Mouse (Mus musculus): ENCODE results near the gene Hoxa4.

DNA sequence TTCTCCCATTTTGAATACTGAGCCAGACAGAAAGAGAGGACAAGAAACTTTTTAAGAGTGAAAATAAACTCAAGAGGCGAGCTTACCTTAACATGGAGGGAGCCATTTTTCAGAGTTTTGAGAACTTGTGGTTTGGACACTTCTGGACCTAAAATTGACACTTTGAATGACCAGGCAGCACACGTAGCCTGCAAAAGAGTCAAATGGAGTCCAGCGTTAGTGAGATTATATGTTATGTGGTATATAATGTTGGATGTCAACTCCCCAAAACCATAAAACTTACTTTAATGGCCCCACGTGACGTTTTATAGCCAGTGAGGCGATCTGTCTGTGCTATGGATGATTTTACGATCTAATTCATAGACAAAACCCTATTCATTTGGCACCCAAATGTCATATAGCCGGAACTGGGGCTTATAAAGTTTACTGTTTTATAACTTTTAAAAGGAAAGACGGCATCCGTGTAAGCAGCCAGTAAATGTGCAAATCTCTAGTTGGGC lies 9.2 kb upstream of the Hoxa4 start:
- TF ChIP-seq TAL1 (conservative IDR thresholded peaks at IDR 0.05; ENCODE audit: low read depth, low read length) (no peak), CTCF (IDR thresholded peaks at IDR 0.05; ENCODE audit: low read depth, low read length) (no peak)

All from G1E (cell line).